Comparison of ENCODE assay signal across 1 mouse cellular context in the genomic region with DNA sequence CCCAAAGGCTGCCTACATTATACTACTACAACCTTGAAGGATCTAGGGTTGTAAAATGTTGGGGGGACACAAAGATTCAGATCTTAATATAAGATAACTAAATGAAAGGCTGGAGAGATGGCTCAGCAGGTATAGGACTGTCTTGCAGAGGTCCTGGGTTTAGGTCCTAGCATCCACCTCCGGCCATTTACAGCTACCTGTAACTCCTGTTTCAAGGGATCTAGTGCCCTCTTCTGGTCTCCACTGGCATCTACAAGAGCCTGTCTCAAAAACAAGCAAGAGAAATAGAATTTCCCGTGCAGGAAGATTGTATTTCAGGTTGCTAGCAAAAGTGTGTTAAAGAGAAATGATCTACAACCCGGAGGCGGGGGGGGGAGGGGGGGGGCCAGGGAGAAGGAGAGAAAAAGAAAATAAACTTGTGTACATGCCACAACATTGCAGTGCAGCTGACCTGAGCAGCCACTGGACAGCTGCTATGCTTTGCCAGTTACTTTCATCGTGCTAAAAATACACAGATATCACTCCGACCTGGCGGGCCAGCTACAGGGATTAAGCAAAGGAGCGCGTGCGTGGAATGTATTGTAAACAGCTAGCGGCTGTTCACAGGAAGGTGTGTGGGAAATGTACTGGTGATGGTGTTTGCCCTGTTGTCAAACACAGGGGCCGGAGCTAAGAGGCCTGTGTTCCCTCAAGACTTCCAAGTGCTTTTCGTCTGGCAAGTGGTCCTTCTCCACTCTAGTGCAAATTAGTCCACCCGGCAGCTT.
TF ChIP-seq lines count a peak whose summit lies in the region.

No protein-coding gene starts in this region.

TF ChIP-seq in CH12.LX, 34 proteins besides CTCF, POLR2A, EP300 and RAD21:
- 0 out of 2 replicates have a peak, but pooled peaks have one; percentile 26 for TF ChIP-seq MYC (IDR thresholded peaks at IDR 0.05; ENCODE audit: low read depth, low read length)
- no peak for TF ChIP-seq JUND (conservative IDR thresholded peaks at IDR 0.05; ENCODE audit: low read depth, low read length)
- TF ChIP-seq TBP (conservative IDR thresholded peaks at IDR 0.05; ENCODE audit: low read depth, low read length): no peak
- peak; percentile 67 for TF ChIP-seq SMC3 (IDR thresholded peaks at IDR 0.05; ENCODE audit: low read depth, low read length)
- TF ChIP-seq NELFE (IDR thresholded peaks at IDR 0.05; ENCODE audit: low read depth, low read length): no peak
- no peak for TF ChIP-seq MEF2A (IDR thresholded peaks at IDR 0.05; ENCODE audit: borderline replicate concordance, low read depth, low read length)
- no peak for TF ChIP-seq POLR2AphosphoS2 (IDR thresholded peaks at IDR 0.05; ENCODE audit: low read depth, low read length)
- no peak for TF ChIP-seq RCOR1 (conservative IDR thresholded peaks at IDR 0.05; ENCODE audit: low read depth, low read length)
- no peak for TF ChIP-seq ZNF384 (IDR thresholded peaks at IDR 0.05; ENCODE audit: low read depth, low read length)
- no peak for TF ChIP-seq CHD2 (IDR thresholded peaks at IDR 0.05; ENCODE audit: low read length)
- TF ChIP-seq USF1 (IDR thresholded peaks at IDR 0.05; ENCODE audit: low read depth, low read length): no peak
- no peak for TF ChIP-seq TCF12 (IDR thresholded peaks at IDR 0.05; ENCODE audit: low read depth, low read length)
- no peak for TF ChIP-seq NRF1 (IDR thresholded peaks at IDR 0.05; ENCODE audit: low read depth, low read length)
- no peak for TF ChIP-seq ETS1 (conservative IDR thresholded peaks at IDR 0.05; ENCODE audit: low read depth, low read length)
- TF ChIP-seq PAX5 (IDR thresholded peaks at IDR 0.05; ENCODE audit: low read length): no peak
- TF ChIP-seq MAZ (IDR thresholded peaks at IDR 0.05; ENCODE audit: low read depth, low read length): no peak
- TF ChIP-seq HCFC1 (IDR thresholded peaks at IDR 0.05; ENCODE audit: low read depth, low read length): no peak
- TF ChIP-seq UBTF (IDR thresholded peaks at IDR 0.05; ENCODE audit: low read depth, low read length): no peak
- TF ChIP-seq SIN3A (IDR thresholded peaks at IDR 0.05; ENCODE audit: low read length): no peak
- 0 out of 2 replicates have a peak, but pooled peaks have one; percentile 15 for TF ChIP-seq ZC3H11A (IDR thresholded peaks at IDR 0.05; ENCODE audit: low read depth, low read length)
- no peak for TF ChIP-seq USF2 (conservative IDR thresholded peaks at IDR 0.05; ENCODE audit: low read depth, low read length)
- TF ChIP-seq KAT2A (IDR thresholded peaks at IDR 0.05; ENCODE audit: insufficient replicate concordance, low read length): no peak
- TF ChIP-seq ELF1 (IDR thresholded peaks at IDR 0.05; ENCODE audit: low read depth, low read length): no peak
- no peak for TF ChIP-seq MXI1 (IDR thresholded peaks at IDR 0.05; ENCODE audit: low read depth, low read length)
